ENCODE assay signal across 8 mouse cellular contexts in the genomic region with DNA sequence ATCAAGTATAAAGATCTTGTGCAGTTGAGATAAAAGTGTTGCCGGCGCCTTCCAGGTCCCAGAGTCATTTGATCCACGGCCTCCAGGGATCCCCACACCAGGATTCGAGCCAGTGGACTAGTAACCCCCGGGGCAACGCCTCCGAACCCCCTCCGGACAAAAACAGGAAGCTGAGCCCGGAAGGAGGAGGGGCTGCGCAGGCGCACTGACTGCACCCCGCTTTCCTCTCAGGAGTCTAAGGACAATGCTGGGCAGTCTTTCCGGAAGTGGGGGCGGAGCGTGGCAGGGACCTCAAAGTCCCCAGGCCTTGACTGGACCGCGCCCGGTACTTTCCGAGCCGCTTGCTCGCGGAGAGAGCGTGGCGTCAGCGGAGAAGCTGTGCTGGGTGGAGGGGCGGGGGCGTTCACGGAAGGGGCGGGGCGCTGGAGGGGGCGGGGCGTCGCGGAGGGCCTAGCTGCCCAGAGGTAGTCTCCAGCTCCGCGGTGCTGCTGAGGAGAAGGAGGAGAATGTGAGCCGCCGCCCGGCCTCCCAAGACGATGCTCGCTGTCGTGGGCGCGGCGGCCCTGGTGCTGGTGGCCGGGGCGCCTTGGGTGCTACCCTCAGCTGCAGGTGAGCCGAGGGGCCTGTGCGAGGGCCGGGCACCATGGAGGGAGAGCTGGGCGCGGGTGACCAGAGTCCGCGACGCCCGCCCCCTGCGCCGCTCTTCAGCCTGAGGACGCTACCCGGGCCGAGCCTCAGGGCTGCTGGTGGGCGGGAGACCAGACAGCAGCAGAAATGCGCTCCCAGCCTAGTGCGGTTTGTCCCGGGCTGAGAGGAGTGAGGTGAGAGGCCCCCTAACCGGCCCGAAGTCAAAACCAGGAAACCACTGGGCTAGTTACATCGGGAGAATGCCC. TPM values are rescaled to one million over a fixed set of nuclear protein-coding genes. Genes with fewer than 3 reads are reported as not detected.
DNase-seq lines count a peak whose midpoint lies in the region; ATAC-seq lines count a peak whose summit lies in the region.

A gene (plus strand): TSS at position 431 of the 893 bp plus-strand sequence.

- 2% methylated on average over 68 of the region's 68 CpGs for WGBS in heart, embryonic 13.5 days
- WGBS in liver, embryonic 12.5 days (ENCODE audit: insufficient replicate concordance): under 1% methylated on average over 68 of the region's 68 CpGs
- WGBS in stomach, embryonic 15.5 days: under 1% methylated on average over 60 of the region's 68 CpGs

- peaks cover 6% of the 10 kb centered on the region for H3K4me1 ChIP-seq in brown adipose tissue, adult 24 weeks (ENCODE audit: control insufficient read depth, insufficient read depth, insufficient read length, low read length)
- peaks cover 30% of the 10 kb centered on the region for H3K4me1 ChIP-seq in heart, embryonic 13.5 days
- peaks cover 53% of the 10 kb centered on the region for H3K4me1 ChIP-seq in liver, embryonic 12.5 days
- H3K4me1 ChIP-seq in stomach, embryonic 15.5 days: peaks cover 8% of the 10 kb centered on the region; the same call in 1 of the 2 replicates

- peak; percentile 98 for DNase-seq in CD4-positive, CD25-positive, alpha-beta regulatory T cell, adult 2 months (ENCODE audit: low read depth, low spot score)
- peak; percentile 82 for DNase-seq in fat pad, adult 2 months (ENCODE audit: extremely low read depth, low read depth, low spot score)
- DNase-seq in kidney, postnatal 10 days: peak; percentile 100
- DNase-seq in natural killer cell, adult 2 months (ENCODE audit: low spot score in 2 of 2): peak; percentile 100

- peak; percentile 99 for ATAC-seq in heart, embryonic 13.5 days (ENCODE audit: extremely low read depth, insufficient number of reproducible peaks, low FRiP score, low TSS enrichment)
- peak; percentile 98 for ATAC-seq in liver, embryonic 12.5 days
- ATAC-seq in stomach, embryonic 15.5 days (ENCODE audit: insufficient read depth, low FRiP score, low read depth): peak; percentile 100

- H3K4me2 ChIP-seq in heart, embryonic 13.5 days: peak within 1 kb of the TSS; percentile 71
- H3K4me2 ChIP-seq in liver, embryonic 12.5 days: peak within 1 kb of the TSS; percentile 96
- H3K4me2 ChIP-seq in stomach, embryonic 15.5 days: peak within 1 kb of the TSS; percentile 70

- H3K9me3 ChIP-seq in heart, embryonic 13.5 days: no peaks in the 10 kb centered on the region
- no peaks in the 10 kb centered on the region for H3K9me3 ChIP-seq in liver, embryonic 12.5 days (replicated peaks)
- no peaks in the 10 kb centered on the region for H3K9me3 ChIP-seq in stomach, embryonic 15.5 days

- peak within 1 kb of the TSS; percentile 69 for H3K4me3 ChIP-seq in brown adipose tissue, adult 24 weeks (ENCODE audit: insufficient read depth, low read depth, low read length)
- peak within 1 kb of the TSS; percentile 86 for H3K4me3 ChIP-seq in heart, embryonic 13.5 days
- H3K4me3 ChIP-seq in liver, embryonic 12.5 days: peak within 1 kb of the TSS; percentile 91
- peak within 1 kb of the TSS; percentile 77 for H3K4me3 ChIP-seq in stomach, embryonic 15.5 days (replicated peaks)

- H3K9ac ChIP-seq in heart, embryonic 13.5 days: peak within 1 kb of the TSS; percentile 95
- H3K9ac ChIP-seq in liver, embryonic 12.5 days: peak within 1 kb of the TSS; percentile 95
- peak within 1 kb of the TSS; percentile 62 for H3K9ac ChIP-seq in stomach, embryonic 15.5 days

- H3K27ac ChIP-seq in brown adipose tissue, adult 24 weeks (replicated peaks; ENCODE audit: low read depth, low read length): peak within 1 kb of the TSS; percentile 80
- peak within 1 kb of the TSS; percentile 96 for H3K27ac ChIP-seq in heart, embryonic 13.5 days (replicated peaks)
- H3K27ac ChIP-seq in liver, embryonic 12.5 days: peak within 1 kb of the TSS; percentile 100
- peak within 1 kb of the TSS; percentile 95 for H3K27ac ChIP-seq in stomach, embryonic 15.5 days

- peaks cover 28% of the 10 kb centered on the region for H3K36me3 ChIP-seq in heart, embryonic 13.5 days
- peaks cover 31% of the 10 kb centered on the region for H3K36me3 ChIP-seq in liver, embryonic 12.5 days
- H3K36me3 ChIP-seq in stomach, embryonic 15.5 days: peaks cover 5% of the 10 kb centered on the region; the same call in 1 of the 2 replicates

- no peaks in the 10 kb centered on the region for H3K27me3 ChIP-seq in heart, embryonic 13.5 days (replicated peaks)
- no peaks in the 10 kb centered on the region for H3K27me3 ChIP-seq in liver, embryonic 12.5 days (replicated peaks)
- no peaks in the 10 kb centered on the region for H3K27me3 ChIP-seq in stomach, embryonic 15.5 days (replicated peaks)

RNA-seq across cellular contexts. Expression of the gene that starts here (rescaled TPM):
- polyA plus RNA-seq in brown adipose tissue, adult 24 weeks (2012; ENCODE audit: insufficient read depth, insufficient read length, missing spikeins): 18.2 and 19.6 TPM in 2 replicates
- polyA plus RNA-seq in heart, embryonic 13.5 days (2015; fragmentation: Nextera tagmentation; extraction: Ambion mirVana): 33.1 and 37.9 TPM in 2 replicates
- polyA plus RNA-seq in liver, embryonic 12.5 days (2016; fragmentation: Nextera tagmentation; extraction: Ambion mirVana): 24.5 and 27.8 TPM in 2 replicates
- 48.8 and 49.4 TPM in 2 replicates for polyA plus RNA-seq in stomach, embryonic 15.5 days (2015; fragmentation: Nextera tagmentation; extraction: Ambion mirVana)

Comparison
In these comparisons a context has a peak if more than half of its experiments do, and no peak if none do; other contexts are left out.
1. Peak in every context shown above with its lines: DNase-seq, ATAC-seq, H3K4me3 ChIP-seq and H3K27ac ChIP-seq.